Mouse (Mus musculus): ENCODE measurements around the gene Bsn.

DNA sequence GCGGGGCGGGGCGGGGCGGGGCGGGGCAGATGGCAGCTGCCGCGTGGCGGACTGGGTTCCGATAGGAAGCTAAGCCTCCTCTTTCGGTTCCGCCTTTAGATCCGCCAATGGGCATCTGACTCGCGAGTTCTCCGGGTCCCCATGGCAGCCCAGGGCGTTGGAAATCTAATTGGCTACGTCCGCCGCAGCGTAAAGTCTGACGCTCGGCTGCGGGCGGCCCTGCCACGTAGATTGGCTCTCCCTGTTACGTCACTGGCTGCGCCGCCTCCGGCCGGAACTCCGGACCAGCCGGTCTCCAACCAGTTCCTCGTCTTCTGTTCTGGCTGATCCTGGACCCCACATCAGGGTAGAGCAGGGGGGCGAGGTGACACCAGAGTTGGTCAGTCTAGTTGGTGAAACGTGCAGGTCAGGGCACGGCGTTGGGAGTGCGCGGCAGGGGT lies 141.1 kb downstream of the Bsn start, which contains the start of gene Gmppb:
- TF ChIP-seq POLR2A (IDR thresholded peaks at IDR 0.05; ENCODE audit: extremely low read depth, insufficient read depth, low read length), result peak; percentile 79
- TF ChIP-seq CTCF (IDR thresholded peaks at IDR 0.05; ENCODE audit: low read depth, low read length), result no peak
